Mouse (Mus musculus) brain, embryonic 14.5 days (tissue): ENCODE data around the gene Lrrc1.

Source experiments
- CTCF ChIP-seq: fragments of 200-500 bp; IDR thresholded peaks from 2 replicates; pipeline ENCODE4 v1.5.1; 2012; ENCODE audit warnings: inconsistent platforms, mild to moderate bottlenecking, moderate library complexity, borderline replicate concordance; ENCODE audit not compliant: insufficient read depth, insufficient read length; ENCODE audit errors: extremely low read depth
- POLR2A ChIP-seq: fragments of 200-500 bp; IDR thresholded peaks from 2 replicates; pipeline ENCODE4 v1.6.1; 2012; ENCODE audit warnings: mild to moderate bottlenecking, inconsistent platforms, borderline replicate concordance; ENCODE audit not compliant: poor library complexity, insufficient read depth, insufficient read length, severe bottlenecking; ENCODE audit errors: extremely low read depth

DNA sequence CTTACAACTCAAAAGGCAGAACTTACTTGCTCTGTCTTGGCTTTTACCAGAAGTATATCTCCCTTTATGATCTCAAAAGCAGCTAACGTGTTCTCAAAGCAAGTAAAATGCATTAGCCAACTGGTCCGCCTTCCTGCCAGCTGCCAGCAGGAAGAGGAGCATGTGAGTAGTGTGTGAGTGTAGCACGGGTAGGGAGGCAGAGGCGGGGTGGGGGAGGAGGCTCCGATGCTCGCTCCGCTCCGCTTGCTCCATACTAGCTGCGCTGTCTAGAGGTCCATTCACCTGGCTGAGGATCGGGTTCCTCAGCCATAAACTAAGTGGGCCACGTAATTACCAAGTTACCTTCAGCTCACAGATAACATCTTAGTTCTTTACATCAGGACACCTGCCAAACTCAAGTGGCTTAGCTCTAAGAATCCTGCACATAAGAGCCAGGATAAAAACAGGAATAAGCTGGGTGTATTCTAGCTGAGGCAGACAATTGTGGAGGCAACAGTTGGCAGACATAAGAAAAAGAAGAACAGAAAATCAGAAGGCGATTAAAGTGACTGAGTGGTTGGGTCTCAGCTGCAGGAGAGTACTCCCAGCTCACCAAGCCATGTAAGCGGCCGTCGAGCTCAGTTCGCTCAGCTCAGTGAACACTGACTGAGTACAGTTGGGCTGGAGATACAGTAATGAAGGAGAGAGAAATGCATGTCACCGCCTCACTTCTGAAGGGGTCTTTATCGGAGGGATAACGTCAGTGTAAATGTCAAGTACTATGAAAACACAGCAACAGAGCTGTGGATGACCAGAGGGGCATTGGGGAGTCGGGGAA is 74.7 kb downstream of the Lrrc1 start:
- TF ChIP-seq CTCF (no peak), POLR2A (no peak)
